Mouse (Mus musculus): ENCODE measurements around the gene Gm13276.
"Not testable (repeated sequence)": the region's sequence is repeated elsewhere in the genome, so short reads cannot be mapped to it uniquely, and the experiment has no call there.

DNA sequence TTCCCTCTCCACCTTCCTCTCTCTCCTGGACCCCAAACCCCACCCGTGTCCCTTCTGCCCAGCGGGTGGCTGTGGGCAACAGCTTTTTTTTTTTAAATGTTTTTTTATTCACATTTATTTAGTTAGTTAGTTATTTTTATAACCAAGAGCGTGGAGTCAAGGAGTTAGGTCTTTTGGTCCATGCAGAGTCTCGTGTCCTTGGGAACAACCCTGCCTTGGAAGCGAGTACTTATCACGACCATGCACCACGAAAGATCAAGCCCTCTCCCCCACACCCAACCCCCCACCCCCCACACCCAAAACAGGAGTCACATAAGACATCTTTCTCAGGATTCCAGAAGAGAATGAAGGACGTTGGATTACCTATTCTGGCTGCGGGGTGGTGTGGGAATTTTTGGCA lies 23.2 kb upstream of the Gm13276 start:
- TF ChIP-seq CTCF (IDR thresholded peaks at IDR 0.05; ENCODE audit: extremely low read depth, insufficient read length, insufficient replicate concordance, low read depth, low read length); POLR2A (IDR thresholded peaks at IDR 0.05; ENCODE audit: low read depth, low read length): not testable (repeated sequence)
